Mouse (Mus musculus): Measurements from ENCODE around the gene B4galnt1. TPM values are rescaled to one million over a fixed set of nuclear protein-coding genes. Genes with fewer than 3 reads are reported as not detected.

Gene B4galnt1
- total and polyA plus RNA-seq, 2 experiments from 2014 or later = 87.8 to 94.4 TPM

DNA sequence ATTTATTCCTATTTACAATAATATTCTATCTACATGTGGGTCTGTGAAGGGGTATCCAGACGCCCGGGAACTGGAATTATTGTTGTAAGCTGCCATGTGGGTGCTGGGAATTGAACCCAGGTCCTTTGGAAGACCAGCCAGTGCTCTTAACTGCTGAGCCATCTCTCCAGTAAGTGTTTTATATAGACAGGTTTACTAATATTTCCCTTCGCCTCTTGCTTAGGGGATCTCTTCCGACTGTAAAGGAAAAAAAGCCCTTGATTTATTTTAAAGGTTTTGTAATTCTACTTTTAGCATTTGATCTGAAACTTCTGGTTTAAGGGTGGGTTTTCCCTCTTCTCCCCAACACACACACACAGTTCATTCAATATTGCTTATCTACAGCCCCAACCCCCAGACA is 835 bp upstream of the B4galnt1 start:
- no peak for TF ChIP-seq CTCF (IDR thresholded peaks at IDR 0.05; ENCODE audit: low read depth)
- peaks cover 12% of the 10 kb centered on the region; the same call in 1 of the 2 replicates for H3K36me3 ChIP-seq (ENCODE audit: insufficient read depth)
- WGBS = 90% methylated on average over 4 of the region's 4 CpGs
- H3K4me1 ChIP-seq (ENCODE audit: insufficient read depth) = no peaks in the 10 kb centered on the region
- peak overlapping the region; percentile 84 for H3K4me2 ChIP-seq (ENCODE audit: low read depth)
- H3K9me3 ChIP-seq (ENCODE audit: low read length) = no peaks in the 10 kb centered on the region
- H3K27ac ChIP-seq (ENCODE audit: low read depth, low read length) = peak overlapping the region; percentile 94
- H3K4me3 ChIP-seq (ENCODE audit: low read depth, low read length) = peak overlapping the region; percentile 83; the same call in 1 of the 2 replicates
- no peaks in the 10 kb centered on the region; the same call in 1 of the 2 replicates for H3K27me3 ChIP-seq (ENCODE audit: insufficient read depth, low read length)
- DNase-seq (no peak), ATAC-seq (no peak)
- peak overlapping the region; percentile 99 for H3K9ac ChIP-seq

DNA sequence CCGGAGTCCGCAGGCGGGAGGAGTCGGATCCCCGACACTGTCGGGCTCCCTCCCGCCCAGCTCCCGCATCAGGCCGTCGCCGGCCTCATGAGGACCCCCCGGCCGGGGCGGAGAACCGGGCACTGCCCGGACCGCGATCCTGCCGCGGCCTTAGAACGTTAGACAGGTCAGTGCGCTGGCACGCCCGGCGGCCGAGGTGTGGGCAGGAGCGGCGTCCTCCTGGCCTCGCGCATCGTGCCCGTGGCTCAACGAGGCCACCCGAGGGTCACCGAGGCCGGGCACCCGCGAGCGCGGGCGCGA is 279 bp downstream of the B4galnt1 start:
- H3K4me2 ChIP-seq (ENCODE audit: low read depth) = peak overlapping the region; percentile 84
- no peak for TF ChIP-seq CTCF (IDR thresholded peaks at IDR 0.05; ENCODE audit: low read depth)
- 1% methylated on average over 42 of the region's 42 CpGs for WGBS

DNA sequence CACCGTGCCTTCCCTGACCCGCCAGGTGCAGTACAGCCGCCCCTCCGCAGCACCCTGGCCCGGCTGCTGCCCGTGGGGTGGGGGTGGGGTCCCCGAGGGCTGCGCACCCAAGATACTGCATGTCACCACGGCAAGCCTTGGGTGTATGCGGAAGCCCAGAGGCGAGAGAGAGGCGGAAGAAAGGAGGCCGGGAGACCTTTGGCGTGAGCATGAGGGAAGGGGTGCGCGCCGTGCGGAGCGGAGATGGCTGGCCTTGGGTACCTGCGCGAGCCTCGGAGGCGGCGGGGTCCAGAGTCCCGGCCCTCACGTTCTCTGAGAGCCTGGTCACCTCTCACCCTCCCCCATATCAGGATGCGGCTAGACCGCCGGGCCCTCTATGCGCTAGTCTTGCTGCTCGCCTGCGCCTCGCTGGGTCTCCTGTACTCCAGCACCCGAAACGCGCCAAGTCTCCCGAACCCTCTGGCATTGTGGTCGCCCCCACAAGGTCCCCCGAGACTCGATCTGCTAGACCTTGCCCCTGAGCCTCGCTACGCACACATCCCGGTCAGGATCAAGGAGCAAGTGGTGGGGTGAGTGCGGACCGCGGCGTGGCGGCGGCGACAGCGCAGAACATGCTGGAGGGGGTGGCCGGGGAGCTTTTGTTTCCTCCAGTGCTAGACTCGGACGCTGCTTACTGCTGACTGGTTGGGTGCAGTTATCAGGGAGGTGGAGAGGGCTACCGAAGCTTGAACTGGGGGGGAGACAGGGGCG is 804 bp downstream of the B4galnt1 start:
- peak overlapping the region; percentile 84 for H3K4me2 ChIP-seq (ENCODE audit: low read depth)
- no peak for TF ChIP-seq CTCF (IDR thresholded peaks at IDR 0.05; ENCODE audit: low read depth)
- H3K9me3 ChIP-seq (ENCODE audit: low read length) = no peaks in the 10 kb centered on the region
- DNase-seq (peak; percentile 71), ATAC-seq (peak; percentile 65)
- H3K27ac ChIP-seq (ENCODE audit: low read depth, low read length) = peak overlapping the region; percentile 94
- H3K9ac ChIP-seq = peak overlapping the region; percentile 99
- peak overlapping the region; percentile 83 for H3K4me3 ChIP-seq (ENCODE audit: low read depth, low read length)
- 0 out of 2 replicates have a peak, but pooled peaks cover 2% of the 10 kb centered on the region for H3K4me1 ChIP-seq (ENCODE audit: insufficient read depth)
- peaks cover 15% of the 10 kb centered on the region; the same call in 1 of the 2 replicates for H3K36me3 ChIP-seq (ENCODE audit: insufficient read depth)
- WGBS = 2% methylated on average over 55 of the region's 56 CpGs
- peaks cover 6% of the 10 kb centered on the region for H3K27me3 ChIP-seq (ENCODE audit: insufficient read depth, low read length)

More for the DNA sequence above, 279 bp downstream of the B4galnt1 start:
- peak overlapping the region; percentile 94 for H3K27ac ChIP-seq (ENCODE audit: low read depth, low read length)
- peak overlapping the region; percentile 83 for H3K4me3 ChIP-seq (ENCODE audit: low read depth, low read length)
- peak overlapping the region; percentile 99 for H3K9ac ChIP-seq
- peaks cover 15% of the 10 kb centered on the region; the same call in 1 of the 2 replicates for H3K36me3 ChIP-seq (ENCODE audit: insufficient read depth)
- H3K27me3 ChIP-seq (ENCODE audit: insufficient read depth, low read length) = peaks cover 2% of the 10 kb centered on the region
- DNase-seq (no peak), ATAC-seq (peak; percentile 47; the same call in 1 of the 2 replicates)
- no peaks in the 10 kb centered on the region for H3K4me1 ChIP-seq (ENCODE audit: insufficient read depth)
- no peaks in the 10 kb centered on the region for H3K9me3 ChIP-seq (ENCODE audit: low read length)

DNA sequence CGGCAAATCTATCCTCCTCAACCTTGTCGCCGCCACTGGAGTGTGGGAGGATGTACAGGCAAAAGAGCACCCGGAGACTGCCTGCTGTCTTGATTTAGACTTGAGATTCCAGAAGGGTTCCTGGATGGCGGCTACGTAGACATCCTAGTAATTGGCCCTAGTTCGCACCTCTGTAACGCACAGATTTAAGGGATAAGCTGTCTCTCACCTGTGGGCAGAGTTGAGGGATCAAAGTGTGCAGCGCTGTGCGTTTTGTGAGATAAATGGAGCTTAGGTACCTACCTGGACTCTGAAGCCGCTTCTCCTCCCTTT is 1.3 kb downstream of the B4galnt1 start:
- DNase-seq (no peak), ATAC-seq (no peak)
- Histone ChIP-seq H3K9ac (peak overlapping the region; percentile 99), H3K9me3 (ENCODE audit: low read length) (no peaks in the 10 kb centered on the region), H3K36me3 (ENCODE audit: insufficient read depth) (peaks cover 16% of the 10 kb centered on the region; the same call in 1 of the 2 replicates), H3K4me1 (ENCODE audit: insufficient read depth) (0 out of 2 replicates have a peak, but pooled peaks cover 3% of the 10 kb centered on the region), H3K27ac (ENCODE audit: low read depth, low read length) (peak overlapping the region; percentile 94), H3K4me2 (ENCODE audit: low read depth) (peak overlapping the region; percentile 84), H3K27me3 (ENCODE audit: insufficient read depth, low read length) (peaks cover 6% of the 10 kb centered on the region), H3K4me3 (ENCODE audit: low read depth, low read length) (peak overlapping the region; percentile 83)
- peak; percentile 51 for TF ChIP-seq CTCF (IDR thresholded peaks at IDR 0.05; ENCODE audit: low read depth)
- 8% methylated on average over 11 of the region's 11 CpGs for WGBS

DNA sequence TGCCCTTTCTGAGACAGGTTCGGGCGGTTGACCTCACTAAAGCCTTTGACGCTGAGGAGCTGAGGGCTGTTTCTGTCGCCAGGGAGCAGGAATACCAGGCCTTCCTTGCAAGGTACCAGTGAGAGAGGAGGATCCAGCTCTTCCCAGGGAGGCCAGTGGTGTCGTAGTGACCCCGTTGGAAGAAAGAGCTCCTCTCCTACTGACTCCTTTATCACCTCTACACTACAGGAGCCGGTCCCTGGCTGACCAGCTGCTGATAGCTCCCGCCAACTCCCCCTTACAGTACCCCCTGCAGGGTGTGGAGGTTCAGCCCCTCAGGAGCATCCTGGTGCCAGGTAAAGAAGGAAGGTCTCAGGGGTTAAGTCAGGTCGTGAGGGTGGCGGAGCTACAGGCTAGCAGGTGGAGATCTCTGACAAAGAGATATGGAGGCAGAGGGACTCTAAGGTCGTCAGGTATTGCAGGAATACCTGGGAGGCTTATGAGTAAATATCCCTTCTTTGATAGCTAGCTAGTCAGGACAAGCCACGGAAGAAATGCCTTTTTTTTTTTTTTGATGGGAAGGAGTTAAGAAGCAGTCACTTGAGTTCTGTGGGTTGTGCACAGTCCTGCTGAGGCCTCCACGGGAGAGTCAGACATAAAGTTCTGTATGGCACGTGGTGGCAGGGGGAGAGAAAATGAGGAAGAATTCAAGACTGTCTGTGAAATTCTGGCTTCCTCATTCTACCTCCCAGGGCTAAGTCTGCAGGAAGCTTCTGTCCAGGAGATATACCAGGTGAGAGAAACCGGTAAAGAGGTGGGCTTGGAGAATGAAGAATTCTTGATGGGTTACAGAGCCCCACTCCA is 2.0 kb downstream of the B4galnt1 start:
- peaks cover 6% of the 10 kb centered on the region for H3K27me3 ChIP-seq (ENCODE audit: insufficient read depth, low read length)
- DNase-seq = no peak

DNA sequence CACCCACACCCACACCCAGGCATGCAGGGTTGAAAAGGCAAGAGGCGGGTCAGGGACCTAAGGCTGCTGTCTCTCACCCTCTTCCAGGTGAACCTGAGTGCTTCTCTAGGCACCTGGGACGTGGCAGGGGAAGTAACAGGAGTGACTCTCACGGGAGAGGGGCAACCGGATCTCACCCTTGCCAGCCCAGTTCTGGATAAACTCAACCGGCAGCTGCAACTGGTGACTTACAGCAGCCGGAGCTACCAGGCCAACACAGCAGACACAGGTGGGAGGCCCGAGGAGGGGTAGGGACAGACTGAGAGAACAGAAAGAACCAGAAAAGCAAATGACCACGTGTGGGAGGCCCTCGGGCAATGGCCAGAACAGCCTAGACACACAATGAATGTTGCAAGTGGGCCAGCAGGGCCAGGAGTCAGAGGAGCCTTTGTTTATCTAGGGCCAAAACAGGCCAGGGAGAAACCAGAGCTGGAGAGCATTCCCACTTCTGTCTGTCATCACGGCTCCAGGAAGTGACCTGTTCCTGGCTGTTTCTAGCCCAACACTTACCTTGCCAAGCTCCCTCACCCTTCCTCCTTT is 2.7 kb downstream of the B4galnt1 start:
- DNase-seq = no peak
- no peak overlapping the region for H3K4me3 ChIP-seq (ENCODE audit: low read depth, low read length)

More for the DNA sequence above, 2.0 kb downstream of the B4galnt1 start:
- Histone ChIP-seq H3K4me1 (ENCODE audit: insufficient read depth) (0 out of 2 replicates have a peak, but pooled peaks cover 3% of the 10 kb centered on the region), H3K9ac (peak overlapping the region; percentile 99), H3K9me3 (ENCODE audit: low read length) (no peaks in the 10 kb centered on the region), H3K4me3 (ENCODE audit: low read depth, low read length) (peak overlapping the region; percentile 83), H3K4me2 (ENCODE audit: low read depth) (peak overlapping the region; percentile 84), H3K27ac (ENCODE audit: low read depth, low read length) (peak overlapping the region; percentile 94; the same call in 1 of the 2 replicates), H3K36me3 (ENCODE audit: insufficient read depth) (peaks cover 22% of the 10 kb centered on the region)
- no peak for TF ChIP-seq CTCF (IDR thresholded peaks at IDR 0.05; ENCODE audit: low read depth)
- WGBS = 29% methylated on average over 15 of the region's 15 CpGs
- no peak for ATAC-seq

More for the DNA sequence above, 2.7 kb downstream of the B4galnt1 start:
- Histone ChIP-seq H3K9me3 (ENCODE audit: low read length) (no peaks in the 10 kb centered on the region), H3K27me3 (ENCODE audit: insufficient read depth, low read length) (peaks cover 6% of the 10 kb centered on the region), H3K36me3 (ENCODE audit: insufficient read depth) (peaks cover 25% of the 10 kb centered on the region), H3K9ac (no peak overlapping the region; the same call in 1 of the 2 replicates), H3K27ac (ENCODE audit: low read depth, low read length) (no peak overlapping the region), H3K4me2 (ENCODE audit: low read depth) (no peak overlapping the region), H3K4me1 (ENCODE audit: insufficient read depth) (0 out of 2 replicates have a peak, but pooled peaks cover 3% of the 10 kb centered on the region)
- TF ChIP-seq CTCF (IDR thresholded peaks at IDR 0.05; ENCODE audit: low read depth) = no peak
- ATAC-seq = no peak
- 63% methylated on average over 10 of the region's 10 CpGs for WGBS
